Mouse (Mus musculus): ENCODE measurements around the gene Gstt2.

Gstt2 gene

DNA sequence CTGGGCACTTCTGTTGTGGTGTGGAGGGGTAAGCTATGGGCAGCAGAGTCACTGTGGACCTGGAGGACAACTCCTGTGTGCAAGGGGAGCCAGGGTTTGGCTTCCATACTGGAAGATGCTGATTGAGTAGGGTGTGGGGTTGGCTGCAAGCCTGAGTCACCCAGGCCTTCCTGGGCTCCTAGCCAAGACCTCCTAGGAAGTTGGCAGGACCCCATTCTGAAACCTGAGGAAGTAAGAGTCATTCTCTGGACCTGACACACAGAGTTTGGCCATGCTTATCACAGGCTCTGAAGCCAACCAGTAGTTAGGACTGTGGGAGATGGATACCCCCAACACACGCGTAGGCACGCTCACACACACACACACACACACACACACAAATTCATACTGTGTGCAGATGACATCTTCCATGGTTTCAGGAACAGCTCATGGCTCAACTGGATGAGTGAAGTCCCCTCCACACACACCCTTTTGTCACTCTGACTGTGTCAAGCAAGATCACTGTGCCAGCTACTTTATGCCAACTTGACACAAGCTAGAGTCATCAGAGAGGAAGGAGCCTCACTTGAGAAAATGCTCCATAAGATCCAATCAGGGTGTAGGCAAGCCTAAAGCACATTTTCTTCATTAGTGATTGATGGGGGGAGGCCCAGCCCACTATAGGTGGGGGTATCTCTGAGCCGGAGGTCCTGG, 9.4 kb downstream of the Gstt2 start:
- DNase-seq, result peak; percentile 60 to 65

DNA sequence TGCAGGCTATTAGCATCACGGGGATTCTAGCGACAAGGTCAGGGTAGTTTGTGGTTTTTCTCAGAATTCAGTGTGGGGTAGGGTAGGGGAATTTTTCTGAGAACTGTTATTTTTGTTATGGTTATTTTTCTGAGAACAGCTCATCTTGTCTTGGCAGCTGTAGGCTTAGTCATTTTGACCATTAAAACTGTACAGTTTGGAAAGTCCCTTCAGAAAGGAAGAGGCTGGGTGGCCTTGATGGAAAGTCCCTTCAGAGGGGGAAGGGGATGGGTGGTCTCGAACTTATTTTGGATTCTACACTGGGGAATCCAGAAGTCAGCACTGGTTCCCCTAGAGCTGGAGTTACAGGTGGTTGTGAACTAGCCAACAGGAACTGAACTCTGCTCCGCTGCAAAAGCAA, 12.7 kb downstream of the Gstt2 start:
- DNase-seq, result no peak

DNA sequence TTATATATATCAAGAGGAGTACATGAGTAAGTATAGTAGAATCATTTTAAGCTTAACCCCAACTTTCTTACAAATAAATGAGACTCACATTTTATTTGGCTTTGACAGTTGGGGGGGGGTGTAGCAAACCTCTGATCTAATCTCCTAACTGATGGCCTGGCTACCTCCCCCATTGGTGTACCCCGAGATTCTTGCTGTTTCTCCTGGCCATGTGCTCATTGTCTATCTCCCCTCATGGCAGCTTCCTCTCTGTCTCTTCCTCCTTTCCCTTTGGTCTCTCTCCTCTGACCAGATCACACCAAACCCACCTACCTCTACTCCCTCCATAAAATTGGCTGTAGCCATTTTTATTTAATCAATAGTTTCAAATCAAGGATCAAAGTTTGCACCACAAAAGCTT, 13.4 kb downstream of the Gstt2 start:
- DNase-seq, result no peak

DNA sequence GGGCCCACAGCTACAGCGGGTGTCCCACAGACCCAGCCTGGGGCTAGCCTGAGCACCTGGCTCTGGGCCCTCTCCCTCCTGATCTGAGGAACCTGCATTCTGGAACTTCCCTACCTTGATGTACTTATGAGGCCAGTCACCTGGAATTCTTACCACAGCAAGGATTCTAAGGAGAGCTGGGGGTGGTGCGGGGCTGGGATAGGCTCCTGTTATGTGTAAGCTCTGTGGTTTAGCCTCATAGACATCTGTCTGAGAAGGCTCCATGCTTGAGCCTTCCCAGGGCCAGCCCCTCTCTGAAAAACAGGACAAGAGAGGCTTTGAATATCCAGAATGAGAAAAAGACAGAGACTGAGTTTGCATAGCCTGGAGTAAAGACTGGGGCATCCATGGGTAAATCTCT, 14.8 kb downstream of the Gstt2 start, which contains the start of gene Gstt4:
TSS of gene Gstt4 (minus strand) at position 101 of the 400 bp plus-strand sequence.
- no peak for DNase-seq

DNA sequence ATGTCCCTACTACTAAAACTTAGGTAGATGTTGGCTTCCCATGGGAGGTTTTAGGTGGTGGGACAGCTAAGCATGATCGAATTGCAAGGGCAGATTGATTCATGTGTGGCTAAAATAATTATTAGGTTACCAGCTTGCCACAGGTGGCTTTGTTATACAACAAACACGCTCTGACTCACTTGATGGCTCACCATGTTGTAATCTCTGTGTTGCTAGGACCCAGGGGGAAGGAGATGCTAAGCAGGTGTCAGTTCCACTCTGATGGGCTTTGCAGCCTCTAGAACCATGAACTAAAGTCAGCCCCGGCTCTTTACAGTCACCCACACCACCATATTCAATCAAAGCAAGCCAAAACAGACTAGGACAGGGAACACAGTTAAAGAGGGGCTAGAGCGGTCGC, 17.3 kb downstream of the Gstt2 start:
- no peak for DNase-seq

DNA sequence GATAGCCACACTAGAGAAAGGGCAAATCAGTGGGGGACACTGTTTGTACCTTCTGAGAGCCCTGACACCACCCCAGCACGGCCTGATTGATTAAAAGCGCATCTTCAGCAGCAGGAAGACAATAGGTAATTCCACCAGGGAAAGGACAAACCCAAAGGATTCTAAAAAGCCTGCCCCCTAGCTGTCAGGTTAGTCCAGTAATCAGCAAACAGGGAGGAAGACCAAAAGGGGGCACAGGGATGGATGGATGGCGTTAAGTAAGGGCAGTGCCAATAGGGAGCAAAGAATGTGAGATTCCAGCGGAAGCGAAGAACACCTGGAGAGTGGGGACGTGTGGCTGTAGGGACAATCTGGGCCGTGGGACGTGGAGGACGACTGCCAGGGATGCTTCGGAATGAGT, 18.6 kb downstream of the Gstt2 start:
- peak in 1 of 2 experiments; percentile 11 for DNase-seq

DNA sequence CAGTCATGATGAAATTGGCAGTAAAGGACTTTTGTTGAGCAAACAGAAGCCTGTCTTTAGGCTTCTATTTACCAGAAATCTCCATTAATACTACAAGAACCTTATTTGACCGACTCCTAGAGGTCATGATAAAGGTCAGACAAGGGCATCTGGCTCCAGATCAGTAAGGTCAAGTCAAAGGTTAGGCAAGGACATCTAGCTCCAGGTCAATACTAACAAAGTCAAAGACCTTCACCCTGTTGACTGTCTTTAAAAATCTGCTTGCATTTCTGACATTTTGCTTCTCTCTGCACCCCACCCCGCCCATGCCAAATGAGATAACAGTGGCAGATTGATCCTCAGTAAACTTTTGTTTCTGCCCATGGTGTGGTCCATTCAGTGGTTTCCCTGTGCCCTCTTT, 33.0 kb downstream of the Gstt2 start:
- no peak for DNase-seq

DNA sequence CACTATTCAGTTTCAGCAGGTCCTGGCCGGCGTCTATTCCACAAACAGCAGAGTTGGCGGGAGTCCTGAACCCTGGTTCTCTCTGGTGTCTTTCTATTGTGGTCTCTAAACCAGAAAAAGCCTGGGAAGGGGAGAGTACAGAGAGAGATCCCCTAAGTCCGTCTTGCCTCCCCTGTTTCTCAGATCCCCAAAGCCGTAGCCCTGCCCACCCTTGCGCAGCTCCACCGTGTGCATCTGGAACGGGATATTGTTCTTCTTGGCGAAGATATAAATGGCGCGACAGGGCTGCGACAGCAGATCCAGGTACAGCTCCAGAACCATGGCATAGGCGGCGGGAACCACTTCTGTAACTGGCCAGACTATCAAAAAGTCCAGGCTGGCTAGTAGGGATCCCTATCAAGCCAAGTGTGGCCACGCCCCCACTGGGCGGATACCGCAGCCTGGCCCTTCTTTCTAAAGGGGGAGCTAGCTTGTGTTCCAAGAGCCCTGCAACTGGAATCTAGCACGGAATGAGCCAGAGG, 39.0 kb downstream of the Gstt2 start, which contains the start of gene Gstt1:
TSS of gene Gstt1 (minus strand) at position 409 of the 521 bp plus-strand sequence.
- DNase-seq, result peak; percentile 77 to 85

DNA sequence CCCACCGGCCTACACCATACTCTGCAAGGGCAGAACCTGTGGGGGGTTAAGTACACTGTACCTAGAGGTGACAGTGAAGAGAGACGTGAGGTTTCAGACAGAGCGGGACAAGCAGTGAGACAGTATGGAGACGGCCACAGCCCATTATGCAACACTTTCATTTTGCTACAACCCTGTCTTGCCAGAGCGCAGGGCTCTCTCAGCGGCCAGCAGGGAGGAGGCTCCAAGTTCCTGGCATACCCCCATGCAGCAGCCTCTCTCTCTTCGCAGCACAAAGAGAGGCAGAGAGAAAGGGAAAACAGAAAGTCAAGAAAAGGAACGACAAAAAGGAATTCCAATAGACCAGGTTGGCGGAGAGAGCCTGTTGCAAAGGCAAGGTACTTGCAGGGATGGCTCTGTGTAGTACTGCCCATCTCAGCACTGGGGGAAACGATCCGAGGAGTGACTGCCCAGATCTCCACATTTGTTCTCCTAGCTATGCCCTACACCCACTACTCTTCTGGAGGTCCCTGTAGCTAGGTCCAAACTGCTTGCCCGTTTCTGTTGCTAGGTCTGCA, 39.5 kb downstream of the Gstt2 start:
- peak; percentile 66 to 71 for DNase-seq

DNA sequence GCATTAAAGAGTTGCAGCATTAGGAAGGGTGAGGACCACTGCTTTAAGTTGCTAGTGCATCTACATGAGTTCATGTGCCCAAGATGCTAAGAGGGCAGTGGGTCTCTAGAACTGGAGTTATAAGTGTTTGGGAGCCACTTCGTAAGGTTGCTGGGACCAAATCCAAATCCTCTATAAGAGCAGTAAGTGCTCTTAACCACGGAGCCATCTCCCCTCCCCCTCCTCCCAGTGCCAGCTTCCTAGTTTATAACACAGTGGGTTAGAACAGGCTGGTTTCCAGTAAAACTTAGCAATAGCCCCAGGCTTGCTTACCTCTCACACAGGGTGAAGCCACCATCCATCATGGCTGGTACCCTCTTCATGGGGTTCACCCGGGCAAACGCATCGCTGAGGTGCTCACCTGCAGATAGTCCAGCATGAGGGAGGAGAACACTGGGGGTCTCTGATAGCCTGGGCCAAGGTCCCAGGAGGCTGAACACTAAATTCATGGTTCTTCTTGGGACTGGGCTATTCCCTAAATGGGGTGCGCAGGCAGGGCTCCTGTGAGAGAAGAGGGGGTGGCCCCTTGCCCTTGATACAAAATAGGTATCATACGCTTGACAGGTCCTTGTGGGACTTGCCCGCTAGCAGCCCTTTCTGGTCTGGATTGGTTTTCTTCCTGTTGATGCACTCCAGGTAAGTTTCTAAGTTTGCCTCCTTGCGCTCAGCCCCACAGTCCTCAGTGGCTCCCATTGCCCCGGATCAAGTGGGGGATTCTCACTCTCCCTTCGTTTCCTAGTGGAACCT, 40.3 kb downstream of the Gstt2 start:
- peak; percentile 57 to 66 for DNase-seq

DNA sequence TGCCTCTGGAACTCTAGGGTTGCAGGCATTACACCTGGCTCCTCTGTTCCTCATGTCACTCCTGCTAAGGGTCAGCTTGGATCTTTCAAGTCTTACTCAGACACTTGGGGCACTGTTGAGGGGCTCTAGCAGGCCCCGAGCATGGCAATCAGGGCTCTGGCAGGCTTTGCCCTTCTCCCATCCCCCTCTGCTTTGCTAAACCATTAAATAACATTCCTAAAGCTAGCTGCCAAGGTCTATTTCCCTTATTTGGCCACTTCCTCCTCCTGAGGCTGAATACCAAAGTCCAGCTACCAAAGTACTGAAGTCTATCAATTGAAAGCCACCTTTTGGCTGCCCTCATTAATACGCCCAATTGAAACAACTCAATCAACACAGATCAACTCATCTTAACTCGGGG, 42.3 kb downstream of the Gstt2 start:
- peak; percentile 28 to 59 for DNase-seq

DNA sequence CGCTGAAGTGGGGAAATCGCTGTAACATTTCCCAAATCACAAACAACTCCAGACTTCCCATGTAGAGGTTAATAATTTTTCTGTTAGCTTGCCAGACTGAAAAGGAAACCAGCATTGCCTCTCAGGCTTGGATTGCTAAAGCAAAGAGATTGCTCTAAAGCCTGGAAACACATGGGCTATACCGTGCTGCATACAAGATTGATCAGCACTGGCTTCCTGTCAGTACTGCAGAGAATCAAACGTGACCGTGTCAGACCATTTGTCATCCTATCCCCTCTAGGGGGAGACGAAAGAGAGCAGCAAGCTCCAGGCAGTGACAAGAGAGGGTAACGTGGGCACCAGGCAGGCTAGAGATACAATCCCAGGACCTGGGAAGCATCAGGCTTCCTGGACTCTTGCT, 46.5 kb downstream of the Gstt2 start:
- DNase-seq, result peak in 1 of 2 experiments; percentile 14

DNA sequence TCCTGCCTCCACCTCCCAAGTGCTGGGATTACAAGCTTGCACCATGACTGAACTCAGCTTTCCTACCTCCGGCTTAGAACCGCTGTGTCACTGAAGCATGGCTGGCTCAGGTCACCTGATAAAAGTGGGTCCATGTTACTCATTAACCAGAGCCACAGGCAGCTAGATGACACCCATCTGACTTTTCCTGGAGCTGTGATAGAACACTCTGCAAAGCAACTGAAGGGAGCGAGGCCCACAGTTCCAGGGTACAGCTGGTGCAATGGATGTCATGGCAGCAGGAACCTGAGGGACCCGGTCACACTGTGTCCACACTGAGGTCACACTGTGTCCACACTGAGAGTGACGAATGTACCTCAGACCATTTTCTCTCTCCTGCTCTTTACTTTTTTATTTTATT, 47.4 kb downstream of the Gstt2 start:
- peak; percentile 44 to 61 for DNase-seq

DNA sequence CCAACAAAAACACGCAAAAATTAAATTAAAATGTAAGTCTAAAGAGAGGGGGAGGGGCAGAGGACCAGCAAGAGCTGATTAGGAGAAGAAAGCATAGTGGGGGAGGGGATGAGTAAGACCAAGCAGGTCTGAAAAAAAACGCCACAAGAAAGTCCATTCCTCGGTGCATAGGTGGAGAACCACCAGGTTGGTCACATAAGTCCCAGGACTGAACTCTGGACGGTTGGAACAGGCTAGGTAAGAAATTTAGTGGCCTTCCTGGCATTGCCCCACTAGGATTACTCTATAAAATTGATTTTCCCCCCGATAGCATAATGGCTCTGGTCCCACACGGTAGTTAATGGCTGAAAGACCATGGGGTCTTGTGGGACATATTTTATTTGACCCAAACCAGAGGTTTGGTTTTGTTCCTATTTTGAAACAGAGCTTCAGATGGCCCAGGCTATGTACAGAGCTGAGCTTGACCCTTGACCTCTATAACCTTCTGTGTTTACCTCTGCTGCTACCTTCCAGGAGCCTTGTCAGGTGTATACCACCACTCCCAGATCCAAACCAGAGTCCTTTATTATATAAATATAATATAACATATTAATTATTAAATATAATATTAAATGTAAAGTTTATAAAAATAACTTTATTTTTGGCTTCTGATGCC, 48.0 kb downstream of the Gstt2 start:
- no peak for DNase-seq

DNA sequence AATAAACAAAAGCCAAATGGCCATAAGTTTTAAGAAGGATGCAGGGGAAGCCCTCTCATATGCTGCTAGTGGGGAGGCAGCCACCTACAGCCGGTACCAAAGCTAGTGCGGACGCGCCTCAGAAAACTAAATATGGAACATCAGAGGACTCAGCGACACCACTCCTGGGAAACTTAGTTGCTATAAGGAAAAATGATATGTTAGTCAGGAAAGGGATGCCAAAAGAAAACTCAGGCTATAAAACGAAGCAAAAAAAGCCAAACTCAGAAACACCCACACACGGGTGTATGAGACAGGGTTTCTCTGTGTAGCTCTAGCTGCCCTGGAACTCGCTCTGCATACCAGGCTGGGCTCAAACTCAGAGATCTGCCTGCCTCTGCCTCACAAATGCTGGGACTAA, 48.9 kb downstream of the Gstt2 start:
- no peak for DNase-seq

DNA sequence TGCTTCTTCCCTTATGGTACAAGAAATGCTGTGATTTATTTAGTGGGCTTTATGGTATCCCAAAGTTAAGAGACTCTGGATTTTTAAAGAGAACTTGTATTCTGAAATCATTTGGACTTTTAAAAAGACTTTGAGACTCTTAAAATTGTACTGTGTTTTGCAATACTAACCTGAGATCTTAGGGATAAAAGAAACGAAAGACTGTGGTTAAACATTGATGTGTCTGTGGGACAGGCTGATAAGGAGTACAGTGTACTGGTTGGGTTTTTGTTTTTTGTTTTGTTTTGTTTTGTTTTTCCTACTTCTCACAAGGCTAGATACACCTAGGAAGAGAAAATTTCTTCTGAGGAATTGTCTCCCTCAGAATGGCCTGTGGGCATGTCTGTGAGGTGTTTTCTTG, 51.8 kb downstream of the Gstt2 start:
- no peak for DNase-seq

All from lung, adult 18-20 months (tissue).